Mouse (Mus musculus): Measurements from ENCODE around the gene Mapkapk2.
A peak's percentile ranks its signal among the peaks of the same experiment; 100 is the strongest.

DNA sequence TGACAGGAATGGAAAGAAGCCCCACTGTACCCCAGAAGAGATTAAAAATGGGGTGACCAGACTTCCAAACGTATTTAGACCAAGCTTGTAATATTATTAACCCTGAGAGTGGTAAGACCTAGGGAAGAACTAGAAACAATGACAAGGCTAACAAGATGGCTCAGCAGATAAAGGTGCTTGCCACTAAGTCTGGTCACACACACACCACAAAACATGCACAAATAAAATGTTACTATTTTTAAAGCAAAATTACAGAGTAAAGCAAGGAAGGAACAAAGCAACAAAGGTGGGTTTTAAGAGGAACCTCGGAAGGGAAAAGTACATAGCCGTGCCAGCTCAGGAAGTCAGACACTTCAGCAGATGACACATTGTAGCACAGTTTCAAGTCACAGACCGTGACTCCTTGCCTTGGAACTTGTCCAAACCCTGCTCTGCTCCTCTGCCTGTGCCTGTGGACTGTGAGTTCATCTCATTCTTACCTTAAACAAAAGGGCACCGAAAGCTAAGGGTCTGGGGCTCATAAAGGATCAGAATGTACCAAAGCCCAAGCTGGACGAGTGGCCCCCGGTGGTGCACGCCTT, 37.4 kb upstream of the Mapkapk2 start:
- TF ChIP-seq CTCF (IDR thresholded peaks at IDR 0.05 in 2 of 3, conservative IDR thresholded peaks at IDR 0.05 in 1 of 3; ENCODE audit: control insufficient read depth in 1 of 3, insufficient read depth in 1 of 3, low read depth in 2 of 3, low read length in 3 of 3, poor library complexity in 1 of 3, severe bottlenecking in 1 of 3) (no peak), HCFC1 (IDR thresholded peaks at IDR 0.05; ENCODE audit: low read depth, low read length) (peak; percentile 34; the same call in 1 of the 2 replicates), GATA1 (IDR thresholded peaks at IDR 0.05; ENCODE audit: low read depth, low read length) (peak; percentile 63), NRF1 (IDR thresholded peaks at IDR 0.05; ENCODE audit: insufficient read depth, low read depth, low read length, poor library complexity, severe bottlenecking) (no peak), POLR2A (IDR thresholded peaks at IDR 0.05; ENCODE audit: control insufficient read depth in 1 of 2, insufficient read depth in 1 of 2, low read depth in 1 of 2, low read length in 2 of 2, poor library complexity in 1 of 2) (no peak), JUND (IDR thresholded peaks at IDR 0.05; ENCODE audit: low read depth, low read length) (no peak), CHD1 (IDR thresholded peaks at IDR 0.05; ENCODE audit: low read depth, low read length) (no peak), SIN3A (IDR thresholded peaks at IDR 0.05; ENCODE audit: low read length) (peak; percentile 60; the same call in 1 of the 2 replicates), RAD21 (IDR thresholded peaks at IDR 0.05; ENCODE audit: low read depth, low read length) (no peak), USF2 (IDR thresholded peaks at IDR 0.05; ENCODE audit: borderline replicate concordance in 1 of 2, insufficient read depth in 1 of 2, low read depth in 1 of 2, low read length in 2 of 2) (no peak), EP300 (IDR thresholded peaks at IDR 0.05; ENCODE audit: low read depth in 1 of 2, low read length in 2 of 2) (peak in 1 of 2 experiments; percentile 39; a peak in 1 of 4 replicates), MEF2A (IDR thresholded peaks at IDR 0.05; ENCODE audit: extremely low read depth, insufficient replicate concordance, low read depth, low read length, poor library complexity, severe bottlenecking) (peak; percentile 67; the same call in 1 of the 2 replicates)
